Mouse (Mus musculus): ENCODE data around the gene Atp7b. TPM values are rescaled to one million over a fixed set of nuclear protein-coding genes. Genes with fewer than 3 reads are reported as not detected.

Gene Atp7b
- polyA plus RNA-seq, 1 experiment, result 0.08 TPM

GRCm38 (mm10) chr8:21947311-21948017, 112.6 kb downstream of the Atp7b start:
- no peak for TF ChIP-seq GATA1 (IDR thresholded peaks at IDR 0.05; ENCODE audit: borderline replicate concordance, low read length)
- TF ChIP-seq FLI1 (IDR thresholded peaks at IDR 0.05; ENCODE audit: low read length), result no peak
- H3K27me3 ChIP-seq (replicated peaks), result no peaks in the 10 kb centered on the region
- H3K36me3 ChIP-seq (replicated peaks; ENCODE audit: low read length), result no peaks in the 10 kb centered on the region
- no peaks in the 10 kb centered on the region for H3K4me1 ChIP-seq
- no peak overlapping the region for H3K4me3 ChIP-seq (replicated peaks)
- no peaks in the 10 kb centered on the region for H3K9me3 ChIP-seq

GRCm38 (mm10) chr8:21946462-21946861, 113.6 kb downstream of the Atp7b start, which contains the start of gene Defb13:
Defb13 (plus strand) TSS chr8:21946762.
- Histone ChIP-seq H3K4me1 (no peaks in the 10 kb centered on the region), H3K27me3 (replicated peaks) (no peaks in the 10 kb centered on the region), H3K9me3 (no peaks in the 10 kb centered on the region), H3K4me3 (replicated peaks) (no peak within 1 kb of the TSS), H3K36me3 (replicated peaks; ENCODE audit: low read length) (no peaks in the 10 kb centered on the region)
- TF ChIP-seq FLI1 (IDR thresholded peaks at IDR 0.05; ENCODE audit: low read length), result no peak
- TF ChIP-seq GATA1 (IDR thresholded peaks at IDR 0.05; ENCODE audit: borderline replicate concordance, low read length), result no peak

Other genes starting within 250 kb of the Atp7b start
- gene Defb50, start 236.8 kb downstream of the Atp7b start, polyA plus RNA-seq (2012; ENCODE audit: insufficient read depth, low replicate concordance), result not detected in 2 replicates
- not detected in 2 replicates for gene Defb2, start 220.4 kb downstream of the Atp7b start, polyA plus RNA-seq (2012; ENCODE audit: insufficient read depth, low replicate concordance)
- gene Defb10, start 201.4 kb downstream of the Atp7b start, polyA plus RNA-seq (2012; ENCODE audit: insufficient read depth, low replicate concordance), result not detected in 2 replicates
- not detected in 2 replicates for gene Defb9, start 174.9 kb downstream of the Atp7b start, polyA plus RNA-seq (2012; ENCODE audit: insufficient read depth, low replicate concordance)
- gene Defb11, start 153.9 kb downstream of the Atp7b start, polyA plus RNA-seq (2012; ENCODE audit: insufficient read depth, low replicate concordance), result not detected in 2 replicates
- not detected in 2 replicates for gene Defb15, start 127.6 kb downstream of the Atp7b start, polyA plus RNA-seq (2012; ENCODE audit: insufficient read depth, low replicate concordance)
- not detected in 2 replicates for gene Defb35, start 122.0 kb downstream of the Atp7b start, polyA plus RNA-seq (2012; ENCODE audit: insufficient read depth, low replicate concordance)
- gene Defb13, start 113.5 kb downstream of the Atp7b start, polyA plus RNA-seq (2012; ENCODE audit: insufficient read depth, low replicate concordance), result not detected in 2 replicates
- not detected in 2 replicates for gene Fam90a1a, start 101.6 kb downstream of the Atp7b start, polyA plus RNA-seq (2012; ENCODE audit: insufficient read depth, low replicate concordance)
- 4.5 TPM in 1 of 2 replicates, not detected in the other for gene Ccdc70, start 90.5 kb downstream of the Atp7b start, polyA plus RNA-seq (2012; ENCODE audit: insufficient read depth, low replicate concordance)
- gene Alg11, start 416 bp upstream of the Atp7b start, polyA plus RNA-seq (2012; ENCODE audit: insufficient read depth, low replicate concordance), result 0.22 TPM in 1 of 2 replicates, not detected in the other
- gene Nek5, start 64.7 kb upstream of the Atp7b start, polyA plus RNA-seq (2012; ENCODE audit: insufficient read depth, low replicate concordance), result not detected in 2 replicates
- 0.62 and 0.86 TPM in 2 replicates for gene Nek3, start 106.1 kb upstream of the Atp7b start, polyA plus RNA-seq (2012; ENCODE audit: insufficient read depth, low replicate concordance)
- gene Ckap2, start 125.5 kb upstream of the Atp7b start, polyA plus RNA-seq (2012; ENCODE audit: insufficient read depth, low replicate concordance), result 2.2 TPM in 1 of 2 replicates, not detected in the other
- gene Vps36, start 132.5 kb upstream of the Atp7b start, polyA plus RNA-seq (2012; ENCODE audit: insufficient read depth, low replicate concordance), result 1.4 and 7.2 TPM in 2 replicates
- 2.0 TPM in 1 of 2 replicates, not detected in the other for gene Thsd1, start 167.0 kb upstream of the Atp7b start, polyA plus RNA-seq (2012; ENCODE audit: insufficient read depth, low replicate concordance)
- not detected in 2 replicates for gene Tpte, start 223.1 kb upstream of the Atp7b start, polyA plus RNA-seq (2012; ENCODE audit: insufficient read depth, low replicate concordance)

Measured in megakaryocyte, embryonic 14.5 days (primary cell).